Mouse (Mus musculus) gonadal fat pad, adult 2 months (tissue): ENCODE data around the gene Ssr4. TPM values are rescaled to one million over a fixed set of nuclear protein-coding genes. Genes with fewer than 3 reads are reported as not detected.

Source experiments
- DNase-seq: peaks from one replicate; pipeline ENCODE4 v3.0.0-alpha.2; 2012; ENCODE audit warnings: low read depth
- polyA plus RNA-seq: library from polyadenylated mRNA; depleted of rRNA; stranded (reverse); fragments of >200 nt; gene quantifications from 2 replicates; pipeline ENCODE4 v1.2.3, GENCODE M21; 2012; rRNA removed

The Ssr4 gene
- polyA plus RNA-seq, 1 experiment = 485 TPM

DNA sequence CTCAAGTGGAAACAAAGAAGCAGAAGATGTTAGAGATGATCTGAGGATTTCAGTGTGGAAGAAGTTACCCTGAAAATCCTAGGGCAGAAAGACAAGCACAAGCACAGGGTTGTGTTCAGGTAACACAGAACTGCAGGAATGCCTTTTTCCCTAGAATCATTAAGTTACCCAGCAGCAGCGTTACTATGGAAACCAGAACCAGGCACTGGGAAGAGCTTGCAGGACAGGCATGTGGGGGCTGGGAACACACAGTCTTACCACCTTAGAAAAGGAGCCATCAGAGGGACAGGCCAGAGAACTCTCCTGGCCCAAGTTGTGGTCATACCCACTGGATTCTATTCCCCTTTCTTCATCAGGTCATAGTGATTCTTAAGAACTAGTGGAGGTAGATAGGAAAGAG lies 19.0 kb downstream of the Ssr4 start:
- DNase-seq = no peak

- no peak for DNase-seq
Measured at GRCm38 (mm10) chrX:73815072-73815471, 28.2 kb downstream of the Ssr4 start.

DNA sequence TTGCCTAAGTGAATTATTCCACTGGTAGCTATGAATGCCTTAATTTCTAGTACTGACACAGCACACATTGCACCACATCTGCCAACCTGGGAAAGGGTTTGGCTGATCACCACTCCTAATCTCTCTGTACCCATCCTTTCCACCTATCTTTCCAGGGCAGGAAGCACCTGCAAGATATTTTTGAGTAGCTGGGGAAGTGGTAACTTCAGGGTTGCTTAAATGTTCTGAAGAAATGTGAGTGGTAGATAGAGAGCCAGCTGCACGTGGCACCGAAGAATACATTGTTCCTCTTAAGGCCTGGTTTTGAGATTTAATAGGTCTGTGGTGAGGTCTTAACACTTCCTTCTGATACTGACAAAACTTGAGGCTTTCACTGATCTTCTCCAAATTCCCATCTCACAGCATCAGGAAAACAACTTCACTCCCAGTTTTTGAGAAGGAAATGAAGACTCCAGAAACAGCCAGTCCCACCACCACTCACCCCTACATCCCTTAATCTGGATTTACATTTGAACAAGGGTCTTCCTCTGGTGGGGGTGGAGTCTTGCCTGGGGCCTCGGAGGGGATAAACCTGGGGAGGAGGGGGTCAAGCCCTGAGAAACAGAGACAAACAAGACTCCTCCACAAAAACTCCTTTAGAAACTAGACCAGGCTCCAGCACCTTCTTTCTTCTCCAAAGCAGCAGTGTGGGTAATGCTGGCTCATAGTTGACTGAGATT lies 29.9 kb downstream of the Ssr4 start:
- DNase-seq = no peak

- no peak for DNase-seq
Measured at GRCm38 (mm10) chrX:73823747-73824146, 36.9 kb downstream of the Ssr4 start.

DNA sequence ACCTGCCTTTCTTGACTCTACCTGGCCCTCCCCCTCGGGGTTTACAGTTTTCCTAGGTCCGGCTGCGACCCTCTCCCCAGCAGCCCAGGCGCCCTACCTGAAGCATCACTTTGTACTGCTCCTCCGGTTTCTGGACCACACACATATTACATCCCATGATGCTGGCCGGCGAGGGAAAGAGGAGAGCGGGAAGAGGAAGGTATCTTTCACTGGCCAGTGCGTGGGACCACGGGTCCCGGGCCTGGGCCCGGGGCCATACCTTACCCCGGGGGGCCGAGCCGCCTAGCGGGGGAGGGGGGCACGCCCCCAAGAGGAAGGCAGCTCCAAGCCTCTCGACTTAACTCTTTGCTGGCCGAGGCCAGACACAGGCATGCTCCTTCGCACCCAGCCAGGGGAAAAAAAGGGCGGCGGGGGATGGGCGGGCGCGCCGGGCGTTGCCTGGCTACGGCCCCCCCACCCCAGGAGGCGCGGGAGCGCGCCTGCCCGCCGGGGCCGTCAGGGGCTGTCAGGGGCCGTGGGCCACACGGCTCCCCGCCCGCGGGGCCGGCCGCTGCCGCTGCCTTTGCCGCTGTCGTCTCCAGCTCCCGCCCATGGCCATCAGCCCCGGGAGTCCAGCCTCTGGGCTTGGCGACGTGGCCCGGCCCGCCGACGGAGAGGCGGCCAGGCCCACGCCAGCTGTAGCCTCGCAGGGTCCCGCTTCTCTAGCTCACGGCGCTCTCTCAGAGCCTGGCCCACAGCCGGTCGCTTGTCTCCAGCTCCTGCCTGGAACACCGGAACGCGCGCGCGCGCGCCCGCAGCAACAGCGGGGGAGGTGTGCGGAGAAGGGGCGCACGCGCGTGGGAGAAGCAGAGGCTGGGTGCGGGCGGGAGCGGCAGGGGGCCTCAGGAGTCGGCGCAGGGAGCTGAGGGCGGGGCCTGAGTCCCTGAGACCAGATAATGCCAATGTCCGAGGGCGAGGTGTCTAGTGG lies 37.6 kb downstream of the Ssr4 start, which contains the start of gene Pdzd4:
Pdzd4 (minus strand) TSS at position 785 of the 967 bp plus-strand sequence.
- DNase-seq = no peak

- peak; percentile 59 for DNase-seq
Measured at GRCm38 (mm10) chrX:73835731-73836130, 48.9 kb downstream of the Ssr4 start.

GRCm38 (mm10) chrX:73836691-73837090 lies 49.9 kb downstream of the Ssr4 start:
- DNase-seq = no peak

Other genes with a start within 250 kb of the Ssr4 start
- gene Dusp9, start 147.6 kb upstream of the Ssr4 start, polyA plus RNA-seq = 0.72 and 2.5 TPM in 2 replicates
- 13.0 and 19.9 TPM in 2 replicates for gene Pnck, start 126.9 kb upstream of the Ssr4 start, polyA plus RNA-seq
- 29.2 and 31.7 TPM in 2 replicates for gene Slc6a8, start 113.9 kb upstream of the Ssr4 start, polyA plus RNA-seq
- gene Bcap31, start 70.9 kb upstream of the Ssr4 start, polyA plus RNA-seq = 101 and 136 TPM in 2 replicates
- gene Abcd1, start 70.4 kb upstream of the Ssr4 start, polyA plus RNA-seq = 20.6 and 21.6 TPM in 2 replicates
- gene Plxnb3, start 29.9 kb upstream of the Ssr4 start, polyA plus RNA-seq = 0.88 and 1.6 TPM in 2 replicates
- 3.8 and 4.6 TPM in 2 replicates for gene Srpk3, start 12.6 kb upstream of the Ssr4 start, polyA plus RNA-seq
- 303 and 377 TPM in 2 replicates for gene Idh3g, start 131 bp upstream of the Ssr4 start, polyA plus RNA-seq
- 1.7 and 2.2 TPM in 2 replicates for gene Pdzd4, start 37.9 kb downstream of the Ssr4 start, polyA plus RNA-seq
- not detected in 2 replicates for gene Avpr2, start 105.1 kb downstream of the Ssr4 start, polyA plus RNA-seq
- gene L1cam, start 109.1 kb downstream of the Ssr4 start, polyA plus RNA-seq = 1.6 and 1.9 TPM in 2 replicates
- gene Arhgap4, start 134.8 kb downstream of the Ssr4 start, polyA plus RNA-seq = 9.2 TPM in 2 replicates
- 63.3 and 74.8 TPM in 2 replicates for gene Naa10, start 134.9 kb downstream of the Ssr4 start, polyA plus RNA-seq
- gene Renbp, start 143.8 kb downstream of the Ssr4 start, polyA plus RNA-seq = 33.3 and 35.8 TPM in 2 replicates
- 36.2 and 66.9 TPM in 2 replicates for gene Hcfc1, start 179.3 kb downstream of the Ssr4 start, polyA plus RNA-seq
- gene Irak1, start 236.9 kb downstream of the Ssr4 start, polyA plus RNA-seq = 230 and 236 TPM in 2 replicates